Mouse (Mus musculus) E14TG2a.4 (cell line): ENCODE results near the gene Mettl2.

ENCODE experiments used
- CTCF ChIP-seq: conservative IDR thresholded peaks from 2 replicates; pipeline ENCODE4 v1.5.1; 2014; ENCODE audit warnings: low read length
- POU5F1 ChIP-seq: IDR thresholded peaks from 2 replicates; pipeline ENCODE4 v1.6.1; 2014; ENCODE audit warnings: low read length, borderline replicate concordance

DNA sequence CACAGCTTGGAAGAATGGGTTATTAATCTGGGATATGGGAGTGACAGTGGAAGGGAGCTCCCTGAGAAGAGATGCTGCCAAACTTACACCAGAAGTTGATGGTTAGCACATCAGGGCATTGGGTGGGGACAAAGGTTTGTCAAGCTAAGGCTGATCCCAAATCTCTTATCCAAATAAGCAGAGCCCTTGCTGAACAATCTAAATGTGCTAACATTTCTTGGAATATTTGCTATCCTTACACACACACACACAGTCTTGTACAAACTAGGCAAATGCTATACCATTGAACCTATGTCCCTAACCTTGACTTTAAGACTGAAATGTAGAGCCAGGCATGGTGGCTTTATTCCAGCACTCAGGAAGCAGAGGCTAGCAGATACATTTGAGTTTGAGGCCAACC, 17.3 kb downstream of the Mettl2 start:
- TF ChIP-seq CTCF (no peak), POU5F1 (no peak)
